Mouse (Mus musculus): ENCODE data around the gene Olfr1130.
"Not testable (repeated sequence)": the region's sequence is repeated elsewhere in the genome, so short reads cannot be mapped to it uniquely, and the experiment has no call there.

Gene Olfr1130

GRCm38 (mm10) chr2:87605912-87606311 is at the start of gene Olfr1130:
Gene Olfr1130 (plus strand): TSS chr2:87606212.
- DNase-seq: not testable (repeated sequence)

- DNase-seq: not testable (repeated sequence)
Measured at GRCm38 (mm10) chr2:87573602-87574001, 32.4 kb upstream of the Olfr1130 start, which contains the start of gene Olfr1129. Gene Olfr1129 (plus strand): TSS chr2:87573902.

- no peak for DNase-seq
Measured at GRCm38 (mm10) chr2:87626804-87627203, 20.8 kb downstream of the Olfr1130 start, which contains the start of gene Olfr1131. Gene Olfr1131 (plus strand): TSS chr2:87627104.

- no peak for DNase-seq
Measured at GRCm38 (mm10) chr2:87637435-87637834, 31.4 kb downstream of the Olfr1130 start, which contains the start of gene Olfr1132. Gene Olfr1132 (minus strand): TSS chr2:87637535.

- no peak for DNase-seq
Measured at GRCm38 (mm10) chr2:87642441-87642840, 36.4 kb downstream of the Olfr1130 start.

- DNase-seq: no peak
Measured at GRCm38 (mm10) chr2:87647274-87647673, 41.3 kb downstream of the Olfr1130 start, which contains the start of gene Olfr1133. Gene Olfr1133 (minus strand): TSS chr2:87647374.

GRCm38 (mm10) chr2:87658360-87658759 is 52.3 kb downstream of the Olfr1130 start, which contains the start of gene Olfr1134:
Gene Olfr1134 (minus strand): TSS chr2:87658460.
- no peak for DNase-seq

All from cerebellum, adult 8-10 months (tissue).